Mouse (Mus musculus): ENCODE results near the gene Nkain4. TPM values are rescaled to one million over a fixed set of nuclear protein-coding genes. Genes with fewer than 3 reads are reported as not detected.
A peak's percentile ranks its signal among the peaks of the same experiment; 100 is the strongest.

Nkain4 gene
- total and polyA plus RNA-seq, 3 experiments, result not detected

DNA sequence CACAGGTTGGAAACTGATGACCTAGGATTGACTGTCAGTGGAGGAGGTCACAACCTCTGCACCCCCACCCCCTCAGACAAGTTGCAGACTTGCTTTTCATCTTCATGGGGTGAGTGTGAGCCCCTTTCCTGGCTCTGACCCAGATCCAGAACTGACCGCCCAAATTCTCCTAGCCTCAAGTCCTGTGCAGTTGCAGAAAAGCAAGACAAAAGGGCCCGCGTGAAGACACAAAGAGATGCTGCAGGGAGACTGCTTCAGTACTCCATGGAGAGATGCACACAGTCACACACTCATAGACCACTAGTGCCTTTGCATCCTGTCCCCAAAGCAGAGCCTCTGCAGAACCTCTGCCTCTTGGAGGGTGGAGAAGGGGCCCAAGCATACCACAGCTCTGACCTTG, 59.2 kb downstream of the Nkain4 start:
- no peaks in the 10 kb centered on the region for H3K4me1 ChIP-seq (ENCODE audit: control insufficient read depth in 1 of 2, insufficient read depth in 2 of 2, low read length in 2 of 2)
- TF ChIP-seq UBTF (IDR thresholded peaks at IDR 0.05; ENCODE audit: borderline replicate concordance, insufficient read depth, low read depth, low read length) (no peak), JUND (IDR thresholded peaks at IDR 0.05; ENCODE audit: low read depth, low read length) (no peak), NRF1 (IDR thresholded peaks at IDR 0.05; ENCODE audit: insufficient read depth, low read depth, low read length, poor library complexity, severe bottlenecking) (no peak), KAT2A (conservative IDR thresholded peaks at IDR 0.05; ENCODE audit: low read depth, low read length) (no peak), TCF12 (IDR thresholded peaks at IDR 0.05; ENCODE audit: low read depth, low read length) (no peak)
- H3K36me3 ChIP-seq (ENCODE audit: control insufficient read depth in 1 of 2, insufficient read depth in 2 of 2, low read length in 2 of 2), result no peaks in the 10 kb centered on the region
- H3K27ac ChIP-seq (ENCODE audit: control insufficient read depth, low read depth, low read length), result no peak overlapping the region
- no peak for DNase-seq (ENCODE audit: low read depth, low spot score)
- H3K27me3 ChIP-seq (ENCODE audit: control insufficient read depth in 1 of 2, insufficient read depth in 2 of 2, low read length in 2 of 2), result no peaks in the 10 kb centered on the region
- no peak overlapping the region for H3K9ac ChIP-seq (ENCODE audit: control insufficient read depth, low read depth, low read length, poor library complexity, severe bottlenecking)
- H3K79me2 ChIP-seq (ENCODE audit: control insufficient read depth, insufficient read depth, low read length, poor library complexity), result no peaks in the 10 kb centered on the region
- no peak overlapping the region for H3K4me3 ChIP-seq (ENCODE audit: control insufficient read depth in 1 of 2, insufficient read depth in 1 of 2, low read depth in 2 of 2, low read length in 2 of 2)
- H3K9me3 ChIP-seq (replicated peaks; ENCODE audit: insufficient read depth, low read length), result no peaks in the 10 kb centered on the region

DNA sequence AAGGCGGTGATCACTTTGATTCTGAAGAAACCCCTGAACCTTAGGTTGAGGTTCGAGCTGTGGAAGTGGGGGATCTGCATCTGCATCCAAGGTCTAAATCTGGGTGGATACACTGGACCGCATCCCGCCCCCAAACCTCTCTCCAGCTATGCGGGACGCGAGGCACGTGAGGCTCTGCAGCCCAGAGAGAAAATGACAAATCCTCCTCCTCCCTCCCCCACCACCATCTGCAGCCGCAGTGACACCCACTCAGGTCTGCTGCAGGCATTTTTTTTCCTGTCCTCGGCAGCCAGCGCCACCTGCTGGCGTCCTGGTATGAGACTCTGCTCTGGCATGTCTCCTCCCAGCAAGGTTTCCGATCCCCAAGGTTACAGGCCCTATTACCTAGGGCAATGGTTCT, 59.8 kb downstream of the Nkain4 start:
- H3K9me3 ChIP-seq (replicated peaks; ENCODE audit: insufficient read depth, low read length), result no peaks in the 10 kb centered on the region
- H3K27me3 ChIP-seq (ENCODE audit: control insufficient read depth in 1 of 2, insufficient read depth in 2 of 2, low read length in 2 of 2), result no peaks in the 10 kb centered on the region
- DNase-seq (ENCODE audit: low read depth, low spot score), result no peak
- H3K27ac ChIP-seq (ENCODE audit: control insufficient read depth, low read depth, low read length), result no peak overlapping the region
- no peak overlapping the region for H3K9ac ChIP-seq (ENCODE audit: control insufficient read depth, low read depth, low read length, poor library complexity, severe bottlenecking)
- no peak overlapping the region for H3K4me3 ChIP-seq (ENCODE audit: control insufficient read depth in 1 of 2, insufficient read depth in 1 of 2, low read depth in 2 of 2, low read length in 2 of 2)
- no peaks in the 10 kb centered on the region for H3K36me3 ChIP-seq (ENCODE audit: control insufficient read depth in 1 of 2, insufficient read depth in 2 of 2, low read length in 2 of 2)
- TF ChIP-seq ELF1 (IDR thresholded peaks at IDR 0.05; ENCODE audit: low read depth, low read length) (no peak), CHD1 (IDR thresholded peaks at IDR 0.05; ENCODE audit: low read depth, low read length) (no peak), EP300 (IDR thresholded peaks at IDR 0.05; ENCODE audit: low read depth in 1 of 2, low read length in 2 of 2) (no peak), JUND (IDR thresholded peaks at IDR 0.05; ENCODE audit: low read depth, low read length) (no peak), HCFC1 (IDR thresholded peaks at IDR 0.05; ENCODE audit: low read depth, low read length) (no peak), KAT2A (conservative IDR thresholded peaks at IDR 0.05; ENCODE audit: low read depth, low read length) (no peak), CTCF (IDR thresholded peaks at IDR 0.05 in 2 of 3, conservative IDR thresholded peaks at IDR 0.05 in 1 of 3; ENCODE audit: control insufficient read depth in 1 of 3, insufficient read depth in 1 of 3, low read depth in 2 of 3, low read length in 3 of 3, poor library complexity in 1 of 3, severe bottlenecking in 1 of 3) (peak; percentile 29 to 61 (median 45); a peak in 4 of 6 replicates), RCOR1 (IDR thresholded peaks at IDR 0.05; ENCODE audit: low read depth, low read length) (no peak), USF1 (IDR thresholded peaks at IDR 0.05; ENCODE audit: low read depth, low read length) (no peak), GATA1 (IDR thresholded peaks at IDR 0.05; ENCODE audit: low read depth, low read length) (no peak), POLR2AphosphoS2 (IDR thresholded peaks at IDR 0.05; ENCODE audit: low read length) (no peak), RAD21 (IDR thresholded peaks at IDR 0.05; ENCODE audit: low read depth, low read length) (peak; percentile 3), ZNF384 (IDR thresholded peaks at IDR 0.05; ENCODE audit: low read depth, low read length) (0 out of 2 replicates have a peak, but pooled peaks have one; percentile 34), ETS1 (IDR thresholded peaks at IDR 0.05; ENCODE audit: low read depth, low read length) (no peak), POLR2AphosphoS5 (IDR thresholded peaks at IDR 0.05; ENCODE audit: borderline replicate concordance, low read depth, low read length) (no peak), MEF2A (IDR thresholded peaks at IDR 0.05; ENCODE audit: extremely low read depth, insufficient replicate concordance, low read depth, low read length, poor library complexity, severe bottlenecking) (no peak), POLR2A (IDR thresholded peaks at IDR 0.05; ENCODE audit: control insufficient read depth in 1 of 2, insufficient read depth in 1 of 2, low read depth in 1 of 2, low read length in 2 of 2, poor library complexity in 1 of 2) (no peak), SIN3A (IDR thresholded peaks at IDR 0.05; ENCODE audit: low read length) (no peak), SMC3 (IDR thresholded peaks at IDR 0.05; ENCODE audit: low read depth, low read length) (peak; percentile 16; the same call in 1 of the 2 replicates), NELFE (IDR thresholded peaks at IDR 0.05; ENCODE audit: low read depth, low read length) (no peak), TAL1 (IDR thresholded peaks at IDR 0.05; ENCODE audit: low read length) (no peak), MYB (IDR thresholded peaks at IDR 0.05; ENCODE audit: low read depth, low read length) (no peak), NRF1 (IDR thresholded peaks at IDR 0.05; ENCODE audit: insufficient read depth, low read depth, low read length, poor library complexity, severe bottlenecking) (no peak), ZMIZ1 (IDR thresholded peaks at IDR 0.05; ENCODE audit: low read depth, low read length) (no peak), TBP (IDR thresholded peaks at IDR 0.05; ENCODE audit: low read depth, low read length) (no peak), MAFK (IDR thresholded peaks at IDR 0.05; ENCODE audit: borderline replicate concordance, low read depth, low read length) (no peak)
- H3K79me2 ChIP-seq (ENCODE audit: control insufficient read depth, insufficient read depth, low read length, poor library complexity), result no peaks in the 10 kb centered on the region
- no peaks in the 10 kb centered on the region for H3K4me1 ChIP-seq (ENCODE audit: control insufficient read depth in 1 of 2, insufficient read depth in 2 of 2, low read length in 2 of 2)

All from MEL (cell line).